Mouse (Mus musculus) forebrain, embryonic 15.5 days (tissue): Measurements from ENCODE around the gene Thrb. TPM values are rescaled to one million over a fixed set of nuclear protein-coding genes. Genes with fewer than 3 reads are reported as not detected.
A peak's percentile ranks its signal among the peaks of the same experiment; 100 is the strongest.

Experiments
- ATAC-seq: fragments of 200-750 bp; cut with Nextera tagmentation; replicated peaks from 2 replicates; pipeline ENCODE4 v1.8.0; 2017; ENCODE audit warnings: mild to moderate bottlenecking, moderate TSS enrichment, moderate library complexity
- H3K27ac ChIP-seq: fragments of 300-500 bp; sonication (generic); replicated peaks from 2 replicates; pipeline ENCODE4 v1.5.1; 2015; ENCODE audit warnings: mild to moderate bottlenecking, inconsistent platforms
- H3K27me3 ChIP-seq: fragments of 300-500 bp; sonication (generic); 2 replicates; pipeline ENCODE4 v1.6.1; 2015; ENCODE audit warnings: inconsistent platforms
- H3K36me3 ChIP-seq: fragments of 300-500 bp; sonication (generic); 2 replicates; pipeline ENCODE4 v1.6.1; 2015; ENCODE audit warnings: mild to moderate bottlenecking, inconsistent platforms
- H3K4me1 ChIP-seq: fragments of 300-500 bp; sonication (generic); 2 replicates; pipeline ENCODE4 v1.6.1; 2015; ENCODE audit warnings: inconsistent platforms
- H3K4me2 ChIP-seq: fragments of 300-500 bp; sonication (generic); replicated peaks from 2 replicates; pipeline ENCODE4 v1.6.1; 2015; ENCODE audit warnings: mild to moderate bottlenecking, inconsistent platforms
- H3K4me3 ChIP-seq: fragments of 300-500 bp; sonication (generic); 2 replicates; pipeline ENCODE4 v1.5.1; 2015; ENCODE audit warnings: mild to moderate bottlenecking, inconsistent platforms
- H3K9ac ChIP-seq: fragments of 300-500 bp; sonication (generic); replicated peaks from 2 replicates; pipeline ENCODE4 v1.6.1; 2015; ENCODE audit warnings: mild to moderate bottlenecking, inconsistent platforms
- H3K9me3 ChIP-seq: fragments of 300-500 bp; sonication (generic); 2 replicates; pipeline ENCODE4 v1.6.1; 2016; ENCODE audit warnings: inconsistent platforms
- WGBS: fragments of 180-500 bp; shearing (Covaris S2); methylation state at CpG from one replicate; pipeline ENCODE4 v1.1.7; 2015; ENCODE audit warnings: mixed read lengths; 5-methylcytosine and 5-hydroxymethylcytosine counted together
- polyA plus RNA-seq: library from polyadenylated mRNA; unstranded; fragments of >200 nt; fragmentation: Nextera tagmentation; extraction: Ambion mirVana; gene quantifications from 2 replicates; pipeline ENCODE4 v1.2.1, GENCODE M21; 2015

Gene Thrb
- polyA plus RNA-seq, 1 experiment from 2014 or later = 1.6 TPM

GRCm38 (mm10) chr14:17743713-17744158, 83.7 kb downstream of the Thrb start:
- no peaks in the 10 kb centered on the region for H3K36me3 ChIP-seq
- ATAC-seq = no peak
- no peak overlapping the region for H3K4me2 ChIP-seq
- no peaks in the 10 kb centered on the region for H3K27me3 ChIP-seq
- 80% methylated on average over 2 of the region's 2 CpGs for WGBS
- no peak overlapping the region for H3K4me3 ChIP-seq
- no peak overlapping the region for H3K9ac ChIP-seq
- no peaks in the 10 kb centered on the region for H3K9me3 ChIP-seq
- H3K4me1 ChIP-seq = peaks cover 10% of the 10 kb centered on the region; the same call in 1 of the 2 replicates
- H3K27ac ChIP-seq = no peak overlapping the region

DNA sequence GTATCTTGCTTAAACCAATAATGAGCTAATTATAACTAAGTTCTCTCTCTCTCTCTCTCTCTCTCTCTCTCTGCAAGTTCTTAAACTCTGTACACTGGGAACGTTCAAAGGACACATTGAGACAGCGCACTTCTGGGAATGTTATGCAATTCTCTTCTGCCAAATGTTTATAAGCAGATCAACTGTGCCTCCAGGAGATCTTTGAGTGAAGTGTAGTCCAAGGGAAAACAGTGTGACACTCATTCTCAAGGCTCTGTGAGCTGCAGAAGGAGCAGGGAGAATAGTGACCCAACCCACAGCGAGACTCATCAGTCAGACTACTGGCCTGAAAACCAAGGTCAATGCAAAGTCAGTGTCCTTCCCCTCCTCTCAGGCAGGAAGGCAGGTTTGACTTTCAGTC, 87.9 kb downstream of the Thrb start:
- no peak overlapping the region for H3K27ac ChIP-seq
- no peaks in the 10 kb centered on the region for H3K36me3 ChIP-seq
- H3K4me3 ChIP-seq = no peak overlapping the region
- H3K4me1 ChIP-seq = peaks cover 5% of the 10 kb centered on the region; the same call in 1 of the 2 replicates
- 67% methylated on average over 3 of the region's 3 CpGs for WGBS
- H3K27me3 ChIP-seq = no peaks in the 10 kb centered on the region
- ATAC-seq = no peak
- no peak overlapping the region for H3K9ac ChIP-seq
- H3K4me2 ChIP-seq = no peak overlapping the region
- H3K9me3 ChIP-seq = no peaks in the 10 kb centered on the region

DNA sequence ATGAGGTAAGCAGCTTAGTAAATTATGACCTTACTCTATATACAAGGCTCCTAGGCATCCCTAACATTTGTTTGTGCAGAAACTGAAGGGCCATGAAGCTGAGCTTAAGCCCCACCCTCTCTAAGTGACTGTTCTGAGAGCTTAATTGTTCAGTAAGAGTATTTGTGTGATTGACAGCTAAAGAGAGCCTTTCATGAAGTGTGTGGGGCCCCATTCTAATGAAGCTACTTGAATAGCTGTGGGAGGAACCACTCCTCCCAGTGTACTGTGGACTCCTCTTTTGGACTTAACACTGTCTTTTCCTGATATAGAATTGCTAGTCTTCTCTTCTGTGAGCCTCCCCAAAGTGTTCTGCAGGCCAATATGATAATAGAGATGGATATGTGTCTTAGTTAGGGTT, 88.9 kb downstream of the Thrb start:
- Histone ChIP-seq H3K27ac (no peak overlapping the region), H3K4me1 (no peaks in the 10 kb centered on the region; the same call in 1 of the 2 replicates), H3K4me3 (no peak overlapping the region), H3K9ac (no peak overlapping the region), H3K36me3 (no peaks in the 10 kb centered on the region), H3K4me2 (no peak overlapping the region), H3K27me3 (no peaks in the 10 kb centered on the region), H3K9me3 (no peaks in the 10 kb centered on the region)
- ATAC-seq = peak; percentile 55; the same call in 1 of the 2 replicates

GRCm38 (mm10) chr14:17751911-17752310, 91.8 kb downstream of the Thrb start:
- no peak overlapping the region for H3K9ac ChIP-seq
- H3K27ac ChIP-seq = no peak overlapping the region
- no peaks in the 10 kb centered on the region; the same call in 1 of the 2 replicates for H3K4me1 ChIP-seq
- no peak overlapping the region for H3K4me2 ChIP-seq
- WGBS = 96% methylated on average over 1 of the region's 1 CpGs
- H3K9me3 ChIP-seq = no peaks in the 10 kb centered on the region
- no peaks in the 10 kb centered on the region for H3K27me3 ChIP-seq
- no peak overlapping the region for H3K4me3 ChIP-seq
- no peaks in the 10 kb centered on the region for H3K36me3 ChIP-seq
- no peak for ATAC-seq

DNA sequence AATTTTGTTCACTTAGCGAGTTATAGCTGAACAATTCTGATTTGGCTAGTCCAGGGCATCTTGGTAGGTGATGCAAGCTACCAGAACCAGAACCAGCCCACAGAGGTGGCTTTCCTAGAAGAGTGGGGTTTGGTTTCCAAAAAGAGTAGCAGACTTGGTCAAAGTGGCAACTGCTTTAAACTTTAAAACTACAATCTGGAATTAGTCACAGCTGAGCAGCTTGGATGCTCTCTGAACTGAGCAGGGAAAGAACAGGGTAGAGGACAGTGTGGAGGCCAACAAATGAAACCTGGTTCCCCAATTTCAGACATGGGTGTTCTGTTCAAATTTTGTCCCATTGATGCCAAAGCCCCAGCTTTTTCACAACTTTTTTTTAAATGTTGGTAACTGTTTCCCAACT, 93.4 kb downstream of the Thrb start:
- Histone ChIP-seq H3K9me3 (no peaks in the 10 kb centered on the region), H3K27ac (no peak overlapping the region), H3K4me1 (no peaks in the 10 kb centered on the region; the same call in 1 of the 2 replicates), H3K4me3 (no peak overlapping the region), H3K36me3 (no peaks in the 10 kb centered on the region), H3K27me3 (no peaks in the 10 kb centered on the region), H3K4me2 (no peak overlapping the region), H3K9ac (no peak overlapping the region)
- 78% methylated on average over 1 of the region's 1 CpGs for WGBS
- no peak for ATAC-seq

GRCm38 (mm10) chr14:17756732-17757131, 96.7 kb downstream of the Thrb start:
- H3K4me2 ChIP-seq = no peak overlapping the region
- no peaks in the 10 kb centered on the region for H3K9me3 ChIP-seq
- H3K27ac ChIP-seq = no peak overlapping the region
- H3K36me3 ChIP-seq = no peaks in the 10 kb centered on the region
- H3K4me3 ChIP-seq = no peak overlapping the region
- no peak overlapping the region for H3K9ac ChIP-seq
- H3K4me1 ChIP-seq = no peaks in the 10 kb centered on the region
- ATAC-seq = no peak
- no peaks in the 10 kb centered on the region for H3K27me3 ChIP-seq

GRCm38 (mm10) chr14:17767987-17768386, 107.9 kb downstream of the Thrb start:
- no peaks in the 10 kb centered on the region for H3K27me3 ChIP-seq
- ATAC-seq = no peak
- no peak overlapping the region for H3K4me3 ChIP-seq
- 69% methylated on average over 2 of the region's 2 CpGs for WGBS
- no peaks in the 10 kb centered on the region for H3K36me3 ChIP-seq
- H3K4me1 ChIP-seq = no peaks in the 10 kb centered on the region
- H3K4me2 ChIP-seq = no peak overlapping the region
- H3K9ac ChIP-seq = no peak overlapping the region
- H3K9me3 ChIP-seq = no peaks in the 10 kb centered on the region
- H3K27ac ChIP-seq = no peak overlapping the region

GRCm38 (mm10) chr14:17774404-17774803, 114.3 kb downstream of the Thrb start:
- Histone ChIP-seq H3K4me3 (no peak overlapping the region), H3K4me2 (no peak overlapping the region), H3K27ac (no peak overlapping the region), H3K9me3 (no peaks in the 10 kb centered on the region), H3K27me3 (no peaks in the 10 kb centered on the region), H3K4me1 (no peaks in the 10 kb centered on the region), H3K9ac (no peak overlapping the region), H3K36me3 (no peaks in the 10 kb centered on the region)
- ATAC-seq = no peak
- 80% methylated on average over 2 of the region's 2 CpGs for WGBS

DNA sequence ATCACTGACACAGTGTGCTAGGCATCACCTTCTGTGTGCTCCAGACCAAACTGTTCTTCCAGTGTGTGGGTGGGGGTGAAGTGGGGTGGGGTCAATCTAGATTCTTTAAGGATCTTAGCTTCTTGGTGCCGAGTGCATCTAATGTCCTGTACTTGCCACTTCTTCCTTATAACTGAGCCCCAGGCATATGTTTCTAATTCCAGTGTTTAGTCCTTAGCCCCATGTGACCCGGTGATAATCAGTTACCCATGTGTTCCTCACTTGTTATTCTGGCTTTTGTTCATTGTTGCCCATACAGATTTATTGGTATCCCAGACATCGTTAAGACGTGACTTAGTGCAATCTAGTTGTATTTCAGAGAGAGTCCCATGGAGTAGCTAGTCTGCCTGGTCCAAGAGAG, 121.9 kb downstream of the Thrb start:
- H3K27ac ChIP-seq = no peak overlapping the region
- 66% methylated on average over 4 of the region's 4 CpGs for WGBS
- H3K36me3 ChIP-seq = no peaks in the 10 kb centered on the region
- no peaks in the 10 kb centered on the region for H3K4me1 ChIP-seq
- ATAC-seq = no peak
- H3K27me3 ChIP-seq = no peaks in the 10 kb centered on the region
- H3K4me2 ChIP-seq = no peak overlapping the region
- no peak overlapping the region for H3K9ac ChIP-seq
- no peaks in the 10 kb centered on the region for H3K9me3 ChIP-seq
- no peak overlapping the region for H3K4me3 ChIP-seq

- Histone ChIP-seq H3K4me3 (no peak overlapping the region), H3K4me2 (no peak overlapping the region), H3K27me3 (no peaks in the 10 kb centered on the region), H3K36me3 (no peaks in the 10 kb centered on the region), H3K9ac (no peak overlapping the region), H3K9me3 (no peaks in the 10 kb centered on the region), H3K27ac (no peak overlapping the region), H3K4me1 (no peaks in the 10 kb centered on the region)
- no peak for ATAC-seq
- 81% methylated on average over 5 of the region's 5 CpGs for WGBS
These were observed 124.2 kb downstream of the Thrb start for GRCm38 (mm10) chr14:17784207-17784806.

GRCm38 (mm10) chr14:17785370-17785769, 125.3 kb downstream of the Thrb start:
- no peak overlapping the region for H3K4me2 ChIP-seq
- H3K36me3 ChIP-seq = no peaks in the 10 kb centered on the region
- ATAC-seq = no peak
- no peaks in the 10 kb centered on the region for H3K9me3 ChIP-seq
- no peak overlapping the region for H3K4me3 ChIP-seq
- H3K9ac ChIP-seq = no peak overlapping the region
- no peak overlapping the region for H3K27ac ChIP-seq
- no peaks in the 10 kb centered on the region for H3K4me1 ChIP-seq
- 49% methylated on average over 3 of the region's 3 CpGs for WGBS
- no peaks in the 10 kb centered on the region for H3K27me3 ChIP-seq

DNA sequence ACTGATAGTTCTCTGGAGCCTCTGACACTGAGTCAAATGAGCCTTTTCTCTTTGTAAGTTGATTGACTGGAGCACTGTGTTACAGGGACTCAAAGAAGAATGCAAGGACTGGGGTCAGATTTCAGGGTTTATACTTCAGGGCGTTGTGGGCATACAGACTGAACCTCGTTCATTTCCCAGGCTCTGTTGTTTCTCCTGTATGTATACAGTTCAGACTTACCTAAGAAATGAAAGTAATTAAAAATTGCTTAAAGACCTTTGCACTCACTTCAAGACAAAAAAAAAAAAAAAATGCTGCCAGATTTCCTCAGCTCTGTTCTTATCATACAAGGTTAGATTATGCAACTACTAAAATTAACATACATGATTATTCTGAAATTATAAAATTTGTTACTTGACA, 126.2 kb downstream of the Thrb start:
- no peak for ATAC-seq
- H3K9me3 ChIP-seq = no peaks in the 10 kb centered on the region
- WGBS = 5% methylated on average over 2 of the region's 2 CpGs

DNA sequence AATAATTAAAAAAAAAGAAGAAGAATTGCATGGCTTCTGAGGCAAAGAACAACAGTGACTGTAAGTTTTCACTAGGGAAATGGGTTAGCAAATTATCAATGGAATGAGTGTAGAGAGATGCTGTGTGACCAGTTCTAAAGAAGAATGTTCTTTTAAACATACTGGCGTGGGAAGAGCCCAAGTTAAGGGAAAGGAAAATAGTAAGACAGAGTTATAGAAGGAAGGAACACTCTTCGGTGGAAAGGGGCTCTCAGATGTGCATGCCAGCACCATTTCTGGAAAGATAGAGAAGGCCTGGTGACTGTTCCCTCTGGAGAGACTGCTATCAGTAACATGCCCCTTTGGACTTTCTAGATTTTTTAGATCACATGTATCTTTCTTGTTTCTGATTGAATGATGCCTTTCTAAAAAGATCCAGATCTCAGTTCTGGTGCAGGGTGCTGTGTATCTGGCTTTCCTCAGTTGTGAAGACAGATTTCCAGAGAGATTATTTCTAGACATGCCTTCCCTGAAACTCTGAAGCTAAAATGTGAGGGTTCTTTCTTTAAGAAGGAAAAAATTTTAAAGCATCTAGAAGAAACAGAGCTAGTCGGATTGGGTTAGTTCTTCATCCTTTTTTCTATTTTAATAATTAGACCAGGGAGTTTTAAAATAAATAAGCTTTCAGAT, 144.0 kb downstream of the Thrb start:
- H3K4me1 ChIP-seq = no peaks in the 10 kb centered on the region
- ATAC-seq = no peak
- 81% methylated on average over 3 of the region's 3 CpGs for WGBS

More for the DNA sequence above, 126.2 kb downstream of the Thrb start:
- H3K4me1 ChIP-seq = no peaks in the 10 kb centered on the region
- no peak overlapping the region for H3K4me2 ChIP-seq
- no peaks in the 10 kb centered on the region for H3K36me3 ChIP-seq
- no peak overlapping the region for H3K27ac ChIP-seq
- no peaks in the 10 kb centered on the region for H3K27me3 ChIP-seq
- H3K9ac ChIP-seq = no peak overlapping the region
- no peak overlapping the region for H3K4me3 ChIP-seq

More for the DNA sequence above, 144.0 kb downstream of the Thrb start:
- no peaks in the 10 kb centered on the region for H3K36me3 ChIP-seq
- no peak overlapping the region for H3K9ac ChIP-seq
- no peak overlapping the region for H3K4me2 ChIP-seq
- H3K27ac ChIP-seq = no peak overlapping the region
- no peak overlapping the region for H3K4me3 ChIP-seq
- H3K9me3 ChIP-seq = 0 out of 2 replicates have a peak, but pooled peaks cover 4% of the 10 kb centered on the region
- H3K27me3 ChIP-seq = no peaks in the 10 kb centered on the region
